Mouse (Mus musculus): ENCODE data around the gene Brwd1.

DNA sequence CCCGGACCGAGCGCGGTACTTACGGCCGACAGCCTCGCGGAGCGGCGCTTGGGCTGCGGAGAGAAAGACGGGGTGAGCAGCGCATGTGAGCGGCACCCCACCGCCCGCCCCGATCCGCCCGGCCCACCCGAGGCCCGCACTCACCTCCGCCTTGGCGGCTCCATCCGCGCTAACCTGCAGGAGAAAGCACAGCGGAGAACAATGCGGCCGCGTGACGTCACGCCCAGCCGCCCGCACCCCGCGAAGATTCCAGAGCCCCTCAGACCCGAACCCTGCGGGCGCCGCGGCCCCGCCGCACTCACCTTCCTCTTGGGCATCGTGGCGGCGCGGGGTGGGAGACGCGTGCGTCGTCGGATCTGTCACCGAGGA lies 44.9 kb upstream of the Brwd1 start:
- TF ChIP-seq POLR2A (IDR thresholded peaks at IDR 0.05; ENCODE audit: control insufficient read depth, extremely low read depth, insufficient read depth, low read length, poor library complexity) = peak; percentile 41; the same call in 1 of the 2 replicates
- no peak for TF ChIP-seq CTCF (IDR thresholded peaks at IDR 0.05; ENCODE audit: borderline replicate concordance, control insufficient read depth, extremely low read depth, insufficient read depth, low read length, poor library complexity)

Data from thymus, adult 2 months (tissue).